Mouse (Mus musculus) embryonic facial prominence, embryonic 11.5 days (tissue): ENCODE data around the gene Exo5. TPM values are rescaled to one million over a fixed set of nuclear protein-coding genes. Genes with fewer than 3 reads are reported as not detected.
A peak's percentile ranks its signal among the peaks of the same experiment; 100 is the strongest.

ENCODE experiments used
- ATAC-seq: fragments of 200-750 bp; cut with Nextera tagmentation; replicated peaks from 2 replicates; pipeline ENCODE4 v1.8.0; 2017; ENCODE audit warnings: low read depth; ENCODE audit not compliant: insufficient number of reproducible peaks, low FRiP score, low TSS enrichment
- DNase-seq: peaks from one replicate; pipeline ENCODE4 v3.0.0-alpha.2; 2015; ENCODE audit warnings: low spot score
- H3K27ac ChIP-seq: fragments of 300-500 bp; sonication (generic); replicated peaks from 2 replicates; pipeline ENCODE4 v1.5.1; 2014; ENCODE audit warnings: mild to moderate bottlenecking, low read depth, low read length, control low read depth
- H3K27me3 ChIP-seq: fragments of 300-500 bp; sonication (generic); 2 replicates; pipeline ENCODE4 v1.6.1; 2014; ENCODE audit warnings: mild to moderate bottlenecking, low read length, moderate library complexity, mixed read lengths; ENCODE audit not compliant: control insufficient read depth, insufficient read depth
- H3K36me3 ChIP-seq: fragments of 300-500 bp; sonication (generic); replicated peaks from 2 replicates; pipeline ENCODE4 v1.6.1; 2014; ENCODE audit warnings: low read depth, mild to moderate bottlenecking, low read length, moderate library complexity, mixed read lengths; ENCODE audit not compliant: control insufficient read depth, insufficient read depth
- H3K4me1 ChIP-seq: fragments of 300-500 bp; sonication (generic); 2 replicates; pipeline ENCODE4 v1.6.1; 2014; ENCODE audit warnings: low read length, mixed read lengths; ENCODE audit not compliant: control insufficient read depth, insufficient read depth
- H3K4me2 ChIP-seq: fragments of 300-500 bp; sonication (generic); 2 replicates; pipeline ENCODE4 v1.6.1; 2014; ENCODE audit warnings: low read depth, mild to moderate bottlenecking, control low read depth, low read length, moderate library complexity
- H3K4me3 ChIP-seq: fragments of 300-500 bp; sonication (generic); 2 replicates; pipeline ENCODE4 v1.5.1; 2014; ENCODE audit warnings: low read depth, low read length, control low read depth
- H3K9ac ChIP-seq: fragments of 300-500 bp; sonication (generic); replicated peaks from 2 replicates; pipeline ENCODE4 v1.6.1; 2014; ENCODE audit warnings: mild to moderate bottlenecking, control low read depth, low read length
- H3K9me3 ChIP-seq: fragments of 300-500 bp; sonication (generic); replicated peaks from 2 replicates; pipeline ENCODE4 v1.6.1; 2016; ENCODE audit warnings: mild to moderate bottlenecking, low read length, inconsistent platforms, mixed read lengths; ENCODE audit not compliant: control insufficient read depth
- WGBS: fragments of 180-500 bp; shearing (Covaris S2); extraction: QIAGEN DNeasy Blood & Tissue Kit; methylation state at CpG from one replicate; pipeline ENCODE4 v1.1.7; 2014; 5-methylcytosine and 5-hydroxymethylcytosine counted together
- polyA plus RNA-seq: library from polyadenylated mRNA; unstranded; fragments of >200 nt; fragmentation: Nextera tagmentation; extraction: Ambion mirVana; gene quantifications from 2 replicates; pipeline ENCODE4 v1.2.1, GENCODE M21; 2014

The Exo5 gene
- polyA plus RNA-seq, 1 experiment from 2014 or later, result 34.6 TPM

GRCm38 (mm10) chr4:120951428-120951973 lies 26.7 kb upstream of the Exo5 start, which contains the start of gene Zfp69:
Zfp69 (minus strand) TSS chr4:120951699.
- peak; percentile 92 for DNase-seq
- peak within 1 kb of the TSS; percentile 47 for H3K4me2 ChIP-seq

GRCm38 (mm10) chr4:120950763-120951427 lies 26.1 kb upstream of the Exo5 start:
- peak overlapping the region; percentile 76 for H3K4me3 ChIP-seq
- H3K4me2 ChIP-seq, result peak overlapping the region; percentile 47
- no peaks in the 10 kb centered on the region for H3K27me3 ChIP-seq
- no peaks in the 10 kb centered on the region; the same call in 1 of the 2 replicates for H3K36me3 ChIP-seq
- no peaks in the 10 kb centered on the region for H3K9me3 ChIP-seq
- H3K9ac ChIP-seq, result peak overlapping the region; percentile 88
- H3K4me1 ChIP-seq, result no peaks in the 10 kb centered on the region
- peak overlapping the region; percentile 83 for H3K27ac ChIP-seq
- ATAC-seq, result no peak; the same call in 1 of the 2 replicates
- no peak for DNase-seq
- 9% methylated on average over 20 of the region's 20 CpGs for WGBS

More at GRCm38 (mm10) chr4:120951428-120951973, 26.7 kb upstream of the Exo5 start, which contains the start of gene Zfp69:
- Histone ChIP-seq H3K9me3 (no peaks in the 10 kb centered on the region), H3K9ac (peak within 1 kb of the TSS; percentile 88), H3K4me1 (no peaks in the 10 kb centered on the region), H3K27me3 (no peaks in the 10 kb centered on the region), H3K4me3 (peak within 1 kb of the TSS; percentile 76), H3K27ac (peak within 1 kb of the TSS; percentile 83), H3K36me3 (no peaks in the 10 kb centered on the region; the same call in 1 of the 2 replicates)
- 0% methylated on average over 56 of the region's 60 CpGs for WGBS
- peak; percentile 95 for ATAC-seq

DNA sequence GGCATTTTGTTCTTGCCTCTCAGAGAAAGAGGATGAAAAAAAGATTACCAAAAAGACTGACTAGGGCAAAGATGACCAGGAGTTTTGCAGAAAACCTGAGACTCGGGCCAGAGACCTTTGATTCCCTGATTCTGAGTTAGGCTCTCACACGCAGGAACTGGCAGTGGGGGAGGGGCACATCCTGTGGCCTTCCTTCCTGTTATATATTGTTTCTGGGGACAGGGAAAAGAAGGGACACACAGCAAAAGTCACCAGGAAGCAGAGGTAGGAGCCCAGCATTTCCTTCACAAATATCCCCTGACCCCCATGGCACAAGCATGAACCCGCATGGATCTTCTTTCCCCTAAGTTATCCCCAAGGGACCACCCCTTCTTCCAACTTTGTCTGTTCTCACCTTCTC lies 24.1 kb upstream of the Exo5 start:
- Histone ChIP-seq H3K4me1 (no peaks in the 10 kb centered on the region), H3K9me3 (no peaks in the 10 kb centered on the region), H3K27me3 (no peaks in the 10 kb centered on the region), H3K9ac (no peak overlapping the region), H3K36me3 (no peaks in the 10 kb centered on the region; the same call in 1 of the 2 replicates), H3K4me2 (no peak overlapping the region), H3K27ac (no peak overlapping the region), H3K4me3 (no peak overlapping the region)
- ATAC-seq (no peak), DNase-seq (no peak)
- WGBS, result 52% methylated on average over 3 of the region's 3 CpGs

DNA sequence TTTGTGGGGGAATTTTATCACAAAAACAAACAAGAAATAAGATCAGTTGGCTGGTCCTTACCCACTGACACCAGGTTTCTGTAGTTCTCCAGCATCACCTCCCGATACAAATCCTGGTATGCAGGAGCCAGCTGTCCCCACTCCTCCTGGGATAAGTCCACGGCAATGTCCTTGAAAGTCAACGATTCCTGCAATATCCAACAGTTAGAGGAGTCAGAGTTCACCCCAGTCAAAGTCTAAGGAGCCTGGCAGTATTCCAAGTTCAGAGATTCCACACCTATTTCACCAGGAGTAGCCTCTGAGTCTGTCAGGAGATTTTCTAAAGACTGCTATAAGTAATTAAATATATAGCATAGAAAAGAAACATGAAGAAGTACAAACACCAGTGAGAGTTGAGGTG lies 10.2 kb upstream of the Exo5 start:
- H3K36me3 ChIP-seq, result no peaks in the 10 kb centered on the region
- ATAC-seq (no peak), DNase-seq (no peak)
- 89% methylated on average over 3 of the region's 3 CpGs for WGBS
- H3K4me1 ChIP-seq, result no peaks in the 10 kb centered on the region
- H3K9me3 ChIP-seq, result no peaks in the 10 kb centered on the region
- H3K9ac ChIP-seq, result no peak overlapping the region
- no peak overlapping the region for H3K4me3 ChIP-seq
- no peak overlapping the region for H3K27ac ChIP-seq
- no peak overlapping the region for H3K4me2 ChIP-seq
- no peaks in the 10 kb centered on the region for H3K27me3 ChIP-seq

DNA sequence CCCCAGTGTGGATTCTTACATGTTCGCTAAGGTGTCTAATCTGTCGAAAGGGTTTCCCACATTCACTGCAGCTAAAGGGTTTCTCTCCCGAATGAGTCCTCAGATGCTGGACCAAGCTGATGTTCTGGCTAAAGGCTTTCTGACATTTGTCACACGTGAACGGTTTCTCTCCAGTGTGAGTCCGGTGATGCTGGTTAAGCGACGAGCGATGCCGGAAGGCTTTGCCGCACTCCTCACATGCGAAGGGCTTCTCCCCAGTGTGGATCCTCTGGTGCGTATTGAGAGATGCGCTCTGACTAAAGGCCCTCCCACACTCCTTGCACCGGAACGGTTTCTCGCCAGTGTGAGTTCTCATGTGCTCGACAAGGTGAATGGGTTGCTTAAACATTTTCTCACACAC lies 5.9 kb upstream of the Exo5 start:
- no peak overlapping the region for H3K9ac ChIP-seq
- WGBS, result 92% methylated on average over 18 of the region's 18 CpGs
- H3K27ac ChIP-seq, result no peak overlapping the region
- no peak for ATAC-seq
- no peaks in the 10 kb centered on the region for H3K4me1 ChIP-seq
- no peak overlapping the region for H3K4me2 ChIP-seq
- no peak for DNase-seq
- no peaks in the 10 kb centered on the region for H3K9me3 ChIP-seq
- no peak overlapping the region for H3K4me3 ChIP-seq
- no peaks in the 10 kb centered on the region for H3K36me3 ChIP-seq
- no peaks in the 10 kb centered on the region for H3K27me3 ChIP-seq

DNA sequence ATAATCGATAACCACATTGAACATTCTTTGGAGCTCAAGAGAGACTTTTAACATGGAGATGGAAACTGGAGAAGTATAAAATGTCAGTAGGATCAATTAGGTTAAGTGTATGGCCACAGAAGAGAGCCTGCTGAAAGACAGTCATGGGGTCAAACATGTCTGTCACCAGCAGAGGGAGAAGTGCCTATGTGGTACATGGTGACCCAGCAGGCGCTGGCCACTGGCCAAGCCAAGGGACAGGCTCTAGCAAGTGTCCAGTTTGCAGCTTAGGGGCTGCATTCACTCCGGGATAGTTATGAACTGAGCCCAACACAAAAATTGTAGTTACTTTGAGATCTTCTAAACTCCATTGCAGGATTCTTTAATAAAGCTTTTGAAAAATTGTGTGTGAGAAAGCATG lies 3.9 kb upstream of the Exo5 start:
- no peak overlapping the region for H3K27ac ChIP-seq
- 84% methylated on average over 3 of the region's 3 CpGs for WGBS
- no peak overlapping the region for H3K9ac ChIP-seq
- no peaks in the 10 kb centered on the region for H3K27me3 ChIP-seq
- H3K4me2 ChIP-seq, result no peak overlapping the region
- no peak for DNase-seq
- no peaks in the 10 kb centered on the region for H3K36me3 ChIP-seq
- ATAC-seq, result no peak
- no peaks in the 10 kb centered on the region; the same call in 1 of the 2 replicates for H3K4me1 ChIP-seq
- H3K4me3 ChIP-seq, result no peak overlapping the region
- H3K9me3 ChIP-seq, result no peaks in the 10 kb centered on the region

DNA sequence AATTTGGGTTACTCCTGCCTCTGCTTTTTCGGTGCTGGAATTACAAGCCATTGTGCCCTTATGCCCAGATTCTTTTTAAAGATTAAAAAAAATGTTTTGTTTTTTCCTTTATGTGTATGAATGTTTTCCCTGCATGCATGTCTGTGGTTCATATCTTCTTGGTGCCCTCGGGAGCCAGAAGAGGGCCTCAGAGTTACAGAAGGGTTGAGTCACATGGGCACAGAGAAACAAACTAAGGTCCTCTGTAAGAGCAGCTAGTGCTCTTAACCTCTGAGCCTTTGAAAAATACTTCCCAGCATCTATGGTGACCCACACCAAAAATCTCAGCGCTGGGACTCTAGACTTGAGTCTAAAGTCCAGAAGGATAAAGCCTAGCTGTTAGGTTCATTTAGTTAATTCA lies 569 bp upstream of the Exo5 start:
- ATAC-seq (no peak), DNase-seq (no peak)
- Histone ChIP-seq H3K4me3 (peak overlapping the region; percentile 49), H3K36me3 (peaks cover 13% of the 10 kb centered on the region), H3K27me3 (no peaks in the 10 kb centered on the region), H3K9ac (peak overlapping the region; percentile 78), H3K4me2 (peak overlapping the region; percentile 57), H3K9me3 (no peaks in the 10 kb centered on the region; the same call in 1 of the 2 replicates), H3K27ac (peak overlapping the region; percentile 59; the same call in 1 of the 2 replicates), H3K4me1 (no peaks in the 10 kb centered on the region; the same call in 1 of the 2 replicates)
- 23% methylated on average over 3 of the region's 3 CpGs for WGBS

DNA sequence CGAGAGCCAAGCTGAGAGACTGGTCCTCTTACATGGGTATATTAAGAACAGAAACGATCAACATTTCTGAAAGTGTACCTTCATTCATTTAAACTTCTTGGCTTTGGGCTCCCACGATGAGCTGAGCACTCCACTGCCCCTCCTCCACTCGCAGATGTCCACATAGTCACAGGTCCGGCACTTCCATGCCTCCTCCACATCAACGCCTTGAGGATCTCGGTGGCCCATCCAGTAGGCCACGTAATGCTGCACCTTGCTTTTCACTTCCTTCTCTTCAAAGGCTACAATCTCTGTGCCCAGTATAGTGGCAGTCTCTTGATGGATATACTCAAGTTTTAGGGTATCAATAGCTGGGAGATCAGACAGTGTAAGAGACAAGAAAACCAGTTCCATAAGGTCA lies 3.4 kb downstream of the Exo5 start:
- Histone ChIP-seq H3K4me2 (no peak overlapping the region), H3K36me3 (peaks cover 15% of the 10 kb centered on the region), H3K9ac (no peak overlapping the region), H3K4me3 (no peak overlapping the region), H3K9me3 (no peaks in the 10 kb centered on the region; the same call in 1 of the 2 replicates), H3K27ac (no peak overlapping the region), H3K27me3 (no peaks in the 10 kb centered on the region), H3K4me1 (no peaks in the 10 kb centered on the region; the same call in 1 of the 2 replicates)
- DNase-seq, result no peak
- ATAC-seq, result no peak
- WGBS, result 94% methylated on average over 8 of the region's 8 CpGs
